Mouse (Mus musculus) brown adipose tissue, adult 24 weeks (tissue): ENCODE measurements around the gene 4932438H23Rik. TPM values are rescaled to one million over a fixed set of nuclear protein-coding genes. Genes with fewer than 3 reads are reported as not detected.
A peak's percentile ranks its signal among the peaks of the same experiment; 100 is the strongest.

Experiments
- H3K27ac ChIP-seq: fragments of 200-500 bp; replicated peaks from 2 replicates; pipeline ENCODE4 v1.5.1; 2012; ENCODE audit warnings: low read depth, mild to moderate bottlenecking, low read length
- H3K4me1 ChIP-seq: fragments of 200-500 bp; 2 replicates; pipeline ENCODE4 v1.6.1; 2012; ENCODE audit warnings: low read length, mixed read lengths; ENCODE audit not compliant: control insufficient read depth, insufficient read depth, insufficient read length
- H3K4me3 ChIP-seq: fragments of 200-500 bp; 2 replicates; pipeline ENCODE4 v1.5.1; 2012; ENCODE audit warnings: low read depth, mild to moderate bottlenecking, low read length, moderate library complexity; ENCODE audit not compliant: insufficient read depth
- polyA plus RNA-seq: library from polyadenylated mRNA; stranded (reverse); fragments of >200 nt; gene quantifications from 2 replicates; pipeline ENCODE4 v1.2.4, GENCODE M21; 2012; ENCODE audit not compliant: missing spikeins, insufficient read depth, insufficient read length

The 4932438H23Rik gene
- polyA plus RNA-seq, 1 experiment: not detected

GRCm38 (mm10) chr16:91011847-91012246, 83.1 kb downstream of the 4932438H23Rik start:
- peaks cover 3% of the 10 kb centered on the region; the same call in 1 of the 2 replicates for H3K4me1 ChIP-seq
- peak overlapping the region; percentile 80 for H3K27ac ChIP-seq
- peak overlapping the region; percentile 85 for H3K4me3 ChIP-seq

GRCm38 (mm10) chr16:91011021-91011683, 83.8 kb downstream of the 4932438H23Rik start, which contains the start of gene Synj1:
Synj1 (minus strand) TSS chr16:91011308.
- H3K4me3 ChIP-seq: peak within 1 kb of the TSS; percentile 85
- peaks cover 3% of the 10 kb centered on the region; the same call in 1 of the 2 replicates for H3K4me1 ChIP-seq
- peak within 1 kb of the TSS; percentile 80 for H3K27ac ChIP-seq

- Histone ChIP-seq H3K4me3 (peak overlapping the region; percentile 79), H3K27ac (peak overlapping the region; percentile 73), H3K4me1 (peaks cover 3% of the 10 kb centered on the region; the same call in 1 of the 2 replicates)
Measured at GRCm38 (mm10) chr16:91010581-91011020, 84.3 kb downstream of the 4932438H23Rik start.

- Histone ChIP-seq H3K27ac (peak overlapping the region; percentile 73), H3K4me3 (peak overlapping the region; percentile 79), H3K4me1 (peaks cover 3% of the 10 kb centered on the region; the same call in 1 of the 2 replicates)
Measured at GRCm38 (mm10) chr16:91009942-91010529, 84.9 kb downstream of the 4932438H23Rik start.

- peaks cover 9% of the 10 kb centered on the region for H3K4me1 ChIP-seq
- no peak overlapping the region for H3K4me3 ChIP-seq
- H3K27ac ChIP-seq: no peak overlapping the region
Measured at GRCm38 (mm10) chr16:91004915-91005538, 89.9 kb downstream of the 4932438H23Rik start.

Other genes with a start within 250 kb of the 4932438H23Rik start
- gene Cfap298, start 160.0 kb downstream of the 4932438H23Rik start, polyA plus RNA-seq: 41.8 and 45.0 TPM in 2 replicates
- 9.6 and 11.7 TPM in 2 replicates for gene Synj1, start 83.8 kb downstream of the 4932438H23Rik start, polyA plus RNA-seq
- gene Paxbp1, start 50.6 kb downstream of the 4932438H23Rik start, polyA plus RNA-seq: 13.5 and 24.4 TPM in 2 replicates
- not detected in 2 replicates for gene Olig2, start 130.3 kb upstream of the 4932438H23Rik start, polyA plus RNA-seq
- 0.63 and 2.3 TPM in 2 replicates for gene Olig1, start 174.7 kb upstream of the 4932438H23Rik start, polyA plus RNA-seq